Mouse (Mus musculus): ENCODE results near the gene I0C0044D17Rik.
"Not testable (repeated sequence)": the region's sequence is repeated elsewhere in the genome, so short reads cannot be mapped to it uniquely, and the experiment has no call there.

- not testable (repeated sequence) for TF ChIP-seq TAL1, GATA1 (IDR thresholded peaks at IDR 0.05; ENCODE audit: low read length)
These were observed at the start of gene I0C0044D17Rik for GRCm38 (mm10) chr4:98823740-98824139.

All from erythroblast, embryonic 14.5 days (primary cell).